Mouse (Mus musculus) cortical plate, adult 2 months (tissue): ENCODE results near the gene Gatd1.

Experiments used
- CTCF ChIP-seq: fragments of 200-500 bp; IDR thresholded peaks from 2 replicates; pipeline ENCODE4 v1.5.1; 2011; ENCODE audit warnings: mild to moderate bottlenecking, control low read depth, low read length; ENCODE audit not compliant: insufficient read depth; ENCODE audit errors: extremely low read depth
- POLR2A ChIP-seq: fragments of 200-500 bp; IDR thresholded peaks from 2 replicates; pipeline ENCODE4 v1.6.1; 2011; ENCODE audit warnings: mild to moderate bottlenecking, low read length, control low read depth; ENCODE audit not compliant: insufficient read depth; ENCODE audit errors: extremely low read depth

GRCm38 (mm10) chr7:141439811-141440210 is 25.9 kb upstream of the Gatd1 start:
- TF ChIP-seq POLR2A, result no peak
- no peak for TF ChIP-seq CTCF
